Mouse (Mus musculus) C2C12 (cell line): Measurements from ENCODE around the gene 1700109H08Rik. TPM values are rescaled to one million over a fixed set of nuclear protein-coding genes. Genes with fewer than 3 reads are reported as not detected.

Experiments
- H3K27me3 ChIP-seq: one replicate; pipeline ENCODE4 v1.6.1; 2011; ENCODE audit not compliant: control insufficient read depth, insufficient read depth, insufficient read length
- H3K36me3 ChIP-seq: one replicate; pipeline ENCODE4 v1.6.1; 2011; ENCODE audit not compliant: control insufficient read depth, insufficient read depth
- H3K4me3 ChIP-seq: one replicate; pipeline ENCODE4 v1.5.1; 2011; ENCODE audit warnings: mild to moderate bottlenecking, control low read depth; ENCODE audit not compliant: poor library complexity, insufficient read depth, severe bottlenecking
- H3K79me2 ChIP-seq: one replicate; pipeline ENCODE4 v1.6.1; 2011; ENCODE audit not compliant: control insufficient read depth, insufficient read depth
- H3K79me3 ChIP-seq: one replicate; pipeline ENCODE4 v1.6.1; 2011; ENCODE audit warnings: low read depth, control low read depth
- H3ac ChIP-seq: one replicate; pipeline ENCODE3; 2011; ENCODE audit warnings: low read depth; ENCODE audit not compliant: control insufficient read depth, insufficient read length
- CEBPB ChIP-seq: IDR thresholded peaks from one replicate; pipeline ENCODE4 v1.6.1; 2011; ENCODE audit warnings: low read depth, mild to moderate bottlenecking, control low read depth, moderate library complexity
- CTCF ChIP-seq: IDR thresholded peaks from one replicate; pipeline ENCODE4 v1.5.1; 2011; ENCODE audit not compliant: control insufficient read depth, insufficient read depth, insufficient read length
- FOSL1 ChIP-seq: IDR thresholded peaks from one replicate; pipeline ENCODE4 v1.8.0; 2011; ENCODE audit warnings: mild to moderate bottlenecking, low read length; ENCODE audit not compliant: poor library complexity, insufficient read depth, severe bottlenecking
- MAX ChIP-seq: IDR thresholded peaks from one replicate; pipeline ENCODE4 v1.6.1; 2011; ENCODE audit warnings: mild to moderate bottlenecking, control low read depth
- MYOD1 ChIP-seq: IDR thresholded peaks from one replicate; pipeline ENCODE4 v1.6.1; 2011; ENCODE audit warnings: low read depth; ENCODE audit not compliant: control insufficient read depth, insufficient read length
- MYOG ChIP-seq: IDR thresholded peaks from one replicate; pipeline ENCODE4 v1.6.1; 2011; ENCODE audit not compliant: control insufficient read depth, insufficient read length; ENCODE audit errors: extremely low read depth
- USF1 ChIP-seq: IDR thresholded peaks from one replicate; pipeline ENCODE4 v1.6.1; 2011; ENCODE audit warnings: low read depth, mild to moderate bottlenecking, control low read depth, moderate library complexity
- polyA plus RNA-seq: library from polyadenylated mRNA; unstranded; fragments of >200 nt; fragmentation: generic; extraction: Trizol; gene quantifications from one replicate; pipeline ENCODE4 v1.2.1, GENCODE M21; 2012; ENCODE audit warnings: missing spikeins

1700109H08Rik gene
- polyA plus RNA-seq, 1 experiment: 0.39 TPM

DNA sequence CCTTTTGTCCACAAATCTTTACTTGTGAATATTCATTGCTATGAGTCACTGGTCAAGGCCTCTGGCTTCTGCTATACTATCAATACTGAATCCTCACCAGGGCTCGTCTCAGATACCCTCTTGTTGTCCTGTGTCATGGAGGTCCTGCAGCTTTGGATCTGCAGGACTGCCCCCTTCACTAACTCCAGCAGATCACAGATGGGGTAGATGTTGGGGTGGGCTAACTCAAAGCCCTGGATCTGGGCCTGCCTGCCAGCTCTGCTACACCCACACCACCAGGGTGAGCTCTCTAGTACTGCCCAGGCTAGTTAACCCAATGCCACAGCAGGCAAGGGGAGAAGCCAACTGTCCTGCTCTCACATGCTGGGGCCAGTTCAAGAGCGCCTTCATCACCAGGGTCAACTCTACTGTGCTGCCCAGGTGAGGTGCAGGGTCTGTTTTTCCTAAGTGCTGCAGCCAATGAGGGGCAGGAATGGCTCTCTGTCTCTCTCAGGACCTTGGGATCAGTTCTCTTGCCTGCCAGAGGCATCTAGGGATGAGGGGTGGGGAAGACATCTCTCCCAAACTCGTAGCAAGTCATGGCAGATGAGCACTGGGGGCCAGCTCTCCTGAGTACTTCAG, 34.7 kb upstream of the 1700109H08Rik start:
- H3K4me3 ChIP-seq: no peak overlapping the region
- H3K36me3 ChIP-seq: no peaks in the 10 kb centered on the region
- no peak for TF ChIP-seq MYOD1
- no peak for TF ChIP-seq MAX
- TF ChIP-seq FOSL1: no peak
- TF ChIP-seq USF1: no peak
- no peak for TF ChIP-seq CTCF
- no peak for TF ChIP-seq CEBPB
- TF ChIP-seq MYOG: no peak
- H3K27me3 ChIP-seq: no peaks in the 10 kb centered on the region
- no peak overlapping the region for H3ac ChIP-seq
- H3K79me3 ChIP-seq: no peaks in the 10 kb centered on the region
- H3K79me2 ChIP-seq: no peaks in the 10 kb centered on the region

DNA sequence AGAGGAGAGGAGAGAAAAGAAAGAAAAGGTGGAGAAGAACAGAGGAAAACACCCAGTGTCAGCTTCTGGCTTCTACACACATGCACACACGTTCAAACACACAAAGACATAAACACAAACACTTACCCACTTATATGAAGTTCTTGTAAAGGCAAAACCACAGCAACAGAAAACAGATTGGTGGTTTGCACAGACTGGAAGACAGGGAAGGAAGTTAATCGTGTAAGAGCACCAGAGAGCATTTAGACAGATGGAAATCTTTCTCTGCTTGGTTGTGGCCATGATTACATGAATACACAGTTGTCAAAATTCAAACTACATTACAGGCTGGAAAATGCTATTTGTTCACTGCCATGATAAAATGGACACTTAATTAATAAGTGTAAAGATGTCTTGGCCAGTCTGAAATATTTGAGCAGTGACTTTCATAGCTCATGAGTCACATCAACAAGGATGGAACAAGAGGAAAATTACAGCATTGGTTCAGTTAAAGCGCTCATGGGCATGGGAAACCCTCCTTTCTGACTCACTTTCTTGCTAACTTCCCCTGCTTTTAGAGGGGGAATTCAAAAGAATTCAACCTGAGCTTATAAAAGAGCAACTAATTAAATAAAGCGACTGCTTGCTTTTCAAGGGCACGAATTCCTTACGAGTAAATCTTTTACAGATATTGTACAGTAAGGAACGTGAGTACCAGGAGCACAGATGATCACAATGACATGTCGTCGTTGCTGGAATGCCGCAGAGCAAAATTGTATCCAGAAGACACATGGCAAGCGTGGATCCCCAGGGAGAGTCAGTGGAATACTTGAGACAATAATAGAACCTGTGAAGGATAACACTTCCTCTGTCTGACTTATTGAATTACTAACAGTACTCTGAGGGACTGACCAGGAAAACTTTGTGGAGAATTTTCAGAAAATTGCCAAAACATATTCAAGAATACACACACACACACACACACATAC, 32.6 kb upstream of the 1700109H08Rik start:
- TF ChIP-seq CEBPB (no peak), CTCF (no peak), FOSL1 (peak; percentile 31), MYOD1 (no peak), MAX (peak; percentile 75)

DNA sequence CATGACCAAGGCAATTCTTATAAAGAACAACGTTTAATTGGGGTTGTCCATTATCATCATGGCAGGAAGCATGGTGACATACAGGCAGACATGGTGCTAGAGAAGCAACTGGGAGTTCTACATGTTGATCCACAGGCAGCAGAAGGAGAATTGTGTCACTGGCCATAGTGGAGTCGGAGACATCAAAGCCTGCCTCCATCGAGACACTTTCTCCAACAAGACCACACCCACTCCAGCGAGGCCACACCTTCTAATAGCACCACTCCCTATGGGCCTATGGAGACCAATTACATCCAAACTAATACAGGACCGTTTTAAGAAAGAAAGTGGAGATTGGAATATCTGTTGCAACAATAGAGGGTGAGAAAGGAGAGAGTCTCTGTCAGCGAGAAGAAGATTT, 29.5 kb upstream of the 1700109H08Rik start:
- peaks cover 34% of the 10 kb centered on the region for H3K79me2 ChIP-seq
- H3K4me3 ChIP-seq: no peak overlapping the region
- peaks cover 19% of the 10 kb centered on the region for H3K36me3 ChIP-seq
- no peaks in the 10 kb centered on the region for H3K27me3 ChIP-seq
- peaks cover 29% of the 10 kb centered on the region for H3K79me3 ChIP-seq
- no peak for TF ChIP-seq USF1
- TF ChIP-seq FOSL1: no peak
- TF ChIP-seq MAX: no peak
- TF ChIP-seq CEBPB: no peak
- TF ChIP-seq MYOD1: no peak
- TF ChIP-seq MYOG: no peak
- TF ChIP-seq CTCF: no peak
- no peak overlapping the region for H3ac ChIP-seq

More for the DNA sequence above, 32.6 kb upstream of the 1700109H08Rik start:
- no peak overlapping the region for H3K4me3 ChIP-seq
- no peak overlapping the region for H3ac ChIP-seq
- H3K36me3 ChIP-seq: no peaks in the 10 kb centered on the region
- H3K27me3 ChIP-seq: no peaks in the 10 kb centered on the region
- H3K79me3 ChIP-seq: no peaks in the 10 kb centered on the region
- peaks cover 3% of the 10 kb centered on the region for H3K79me2 ChIP-seq

DNA sequence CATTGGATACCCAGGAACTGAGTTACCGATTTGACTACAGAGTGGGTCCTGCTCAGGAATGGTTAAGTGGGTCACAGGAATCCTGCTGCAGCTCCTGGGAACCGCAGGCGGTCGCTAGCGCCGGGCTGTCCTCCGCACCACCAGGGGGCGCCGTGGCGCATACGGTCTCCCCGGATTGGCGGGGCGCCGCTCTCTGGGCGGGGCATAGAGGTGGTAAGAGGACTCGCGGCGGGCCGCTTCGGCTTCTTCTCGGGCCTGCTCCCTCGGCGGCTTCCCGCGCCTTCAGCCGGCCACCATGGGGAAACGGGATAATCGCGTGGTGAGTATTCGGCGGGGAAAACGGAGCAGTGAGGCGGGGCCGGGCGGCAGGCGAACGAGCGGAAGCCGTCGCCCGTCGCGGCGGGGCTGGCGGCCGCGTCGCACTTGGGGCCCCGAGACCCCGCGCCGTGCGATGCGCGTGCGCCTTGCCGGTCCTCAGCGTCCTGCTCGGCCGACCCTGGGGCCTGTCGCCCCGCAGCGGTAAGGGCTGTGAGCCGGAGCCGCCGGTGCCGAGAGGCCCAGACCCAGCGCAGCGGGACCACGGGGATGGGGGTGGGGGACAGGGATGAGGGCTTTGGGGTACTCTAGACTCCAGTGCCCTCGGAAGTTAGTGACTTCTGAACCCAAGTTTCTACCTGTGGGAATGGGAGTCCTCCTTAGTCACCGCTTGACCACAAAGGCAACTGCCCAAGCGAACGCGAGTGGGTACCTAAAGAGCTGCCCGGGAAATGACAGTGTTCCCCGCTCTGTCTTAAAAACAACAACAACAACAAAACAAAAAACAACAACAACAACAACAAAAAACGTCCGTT, 27.5 kb upstream of the 1700109H08Rik start, which contains the start of gene Fam133b:
Fam133b (plus strand) TSS at position 205 of the 851 bp plus-strand sequence.
- no peaks in the 10 kb centered on the region for H3K27me3 ChIP-seq
- H3ac ChIP-seq: peak within 1 kb of the TSS; percentile 91
- H3K4me3 ChIP-seq: peak within 1 kb of the TSS; percentile 87
- peaks cover 49% of the 10 kb centered on the region for H3K79me3 ChIP-seq
- no peak for TF ChIP-seq USF1
- TF ChIP-seq FOSL1: no peak
- no peak for TF ChIP-seq MYOD1
- TF ChIP-seq MAX: peak; percentile 34
- no peak for TF ChIP-seq CEBPB
- TF ChIP-seq MYOG: no peak
- peak; percentile 98 for TF ChIP-seq CTCF
- H3K79me2 ChIP-seq: peaks cover 54% of the 10 kb centered on the region
- peaks cover 22% of the 10 kb centered on the region for H3K36me3 ChIP-seq

DNA sequence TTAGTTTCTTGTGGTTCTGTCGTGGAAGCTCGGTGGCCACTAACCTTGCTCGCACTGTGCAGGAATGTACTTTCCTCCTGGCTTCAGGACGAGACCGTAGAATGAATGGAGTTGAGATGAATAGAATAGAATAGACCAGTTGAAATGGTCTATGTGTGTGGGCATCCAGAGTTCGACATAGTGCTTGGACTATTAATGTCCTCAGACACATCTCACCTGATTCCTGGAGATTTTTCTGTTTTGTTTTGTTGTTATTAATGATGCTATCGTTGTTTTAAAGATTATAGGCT, 26.9 kb upstream of the 1700109H08Rik start:
- Histone ChIP-seq H3K36me3 (peaks cover 22% of the 10 kb centered on the region), H3K4me3 (peak overlapping the region; percentile 87), H3ac (peak overlapping the region; percentile 91), H3K79me2 (peaks cover 59% of the 10 kb centered on the region), H3K79me3 (peaks cover 55% of the 10 kb centered on the region), H3K27me3 (no peaks in the 10 kb centered on the region)
- TF ChIP-seq MYOD1 (no peak), CTCF (no peak), MAX (no peak), FOSL1 (no peak), USF1 (no peak), MYOG (no peak), CEBPB (no peak)
